Mouse (Mus musculus) stomach, embryonic 14.5 days (tissue): ENCODE data around the gene Gli1. TPM values are rescaled to one million over a fixed set of nuclear protein-coding genes. Genes with fewer than 3 reads are reported as not detected.

ENCODE experiments used
- ATAC-seq: fragments of 200-750 bp; cut with Nextera tagmentation; 2 replicates; pipeline ENCODE4 v1.8.0; 2017; ENCODE audit warnings: low read depth, moderate TSS enrichment; ENCODE audit not compliant: insufficient number of reproducible peaks, insufficient read depth, low FRiP score
- H3K27ac ChIP-seq: fragments of 300-500 bp; sonication (generic); 2 replicates; pipeline ENCODE4 v1.5.1; 2014; ENCODE audit warnings: mild to moderate bottlenecking, low read length, moderate library complexity, mixed read lengths
- H3K27me3 ChIP-seq: fragments of 300-500 bp; sonication (generic); 2 replicates; pipeline ENCODE4 v1.6.1; 2014; ENCODE audit warnings: low read length, control low read depth, mixed read lengths; ENCODE audit not compliant: control insufficient read depth, insufficient read depth
- H3K36me3 ChIP-seq: fragments of 300-500 bp; sonication (generic); 2 replicates; pipeline ENCODE4 v1.6.1; 2014; ENCODE audit warnings: mild to moderate bottlenecking, control low read depth, low read length, moderate library complexity, mixed read lengths; ENCODE audit not compliant: control insufficient read depth, insufficient read depth
- H3K4me1 ChIP-seq: fragments of 300-500 bp; sonication (generic); 2 replicates; pipeline ENCODE4 v1.6.1; 2014; ENCODE audit warnings: low read length, control low read depth, mixed read lengths; ENCODE audit not compliant: control insufficient read depth, insufficient read depth
- H3K4me2 ChIP-seq: fragments of 300-500 bp; sonication (generic); replicated peaks from 2 replicates; pipeline ENCODE4 v1.6.1; 2014; ENCODE audit warnings: low read depth, low read length, control low read depth
- H3K4me3 ChIP-seq: fragments of 300-500 bp; sonication (generic); 2 replicates; pipeline ENCODE4 v1.5.1; 2014; ENCODE audit warnings: low read depth, low read length, control low read depth
- H3K9ac ChIP-seq: fragments of 300-500 bp; sonication (generic); replicated peaks from 2 replicates; pipeline ENCODE4 v1.6.1; 2014; ENCODE audit warnings: low read depth, mild to moderate bottlenecking, control low read depth, low read length, moderate library complexity, mixed read lengths
- H3K9me3 ChIP-seq: fragments of 300-500 bp; sonication (generic); 2 replicates; pipeline ENCODE4 v1.6.1; 2016; ENCODE audit warnings: low read depth, low read length, control low read depth; ENCODE audit not compliant: control insufficient read depth
- WGBS: fragments of 180-500 bp; shearing (Covaris S2); extraction: QIAGEN DNeasy Blood & Tissue Kit; methylation state at CpG from one replicate; pipeline ENCODE4 v1.1.7; 2014; 5-methylcytosine and 5-hydroxymethylcytosine counted together
- polyA plus RNA-seq: library from polyadenylated mRNA; unstranded; fragments of >200 nt; fragmentation: Nextera tagmentation; extraction: Ambion mirVana; gene quantifications from 2 replicates; pipeline ENCODE4 v1.2.1, GENCODE M21; 2014

Gli1 gene
- polyA plus RNA-seq, 1 experiment from 2014 or later = 17.6 TPM

DNA sequence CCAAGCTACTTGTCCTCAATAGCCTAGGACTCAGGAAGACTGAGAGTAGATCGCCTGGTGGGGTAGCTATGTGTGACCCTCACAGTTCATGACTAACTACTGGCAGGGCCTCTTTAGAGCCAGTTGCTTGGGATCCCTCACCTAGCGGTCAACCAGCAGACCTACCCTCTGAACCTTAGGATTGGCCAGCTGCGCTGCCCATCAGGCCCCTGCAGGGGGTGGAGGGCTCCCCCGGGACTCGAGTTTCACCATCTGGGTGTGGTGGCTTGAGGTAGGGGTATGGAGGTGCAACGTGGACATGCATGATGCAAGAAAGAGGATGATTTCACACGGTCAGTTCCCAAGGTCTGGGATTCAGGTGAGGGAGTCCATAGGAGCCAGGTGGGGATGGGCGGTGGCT, 9.9 kb upstream of the Gli1 start:
- Histone ChIP-seq H3K27ac (no peak overlapping the region), H3K4me1 (no peaks in the 10 kb centered on the region), H3K36me3 (no peaks in the 10 kb centered on the region), H3K27me3 (no peaks in the 10 kb centered on the region), H3K9ac (no peak overlapping the region), H3K9me3 (no peaks in the 10 kb centered on the region), H3K4me3 (no peak overlapping the region), H3K4me2 (no peak overlapping the region)
- WGBS = 64% methylated on average over 8 of the region's 8 CpGs
- no peak for ATAC-seq

DNA sequence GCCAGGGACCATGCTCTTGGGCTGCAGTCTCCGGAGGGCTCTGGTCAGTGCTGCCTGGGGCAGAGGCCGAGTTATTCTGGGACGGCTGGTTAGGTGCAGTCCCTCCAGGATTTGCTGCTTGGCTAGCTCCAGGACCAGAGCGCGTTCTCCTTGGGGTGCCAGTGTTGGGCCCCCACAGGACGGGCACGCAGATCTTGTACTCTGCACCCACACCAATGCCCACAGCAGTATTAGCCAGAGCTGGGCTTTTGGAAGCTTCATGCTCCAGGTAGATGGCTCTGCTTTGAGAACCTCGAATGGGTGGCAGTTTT, 9.5 kb upstream of the Gli1 start:
- Histone ChIP-seq H3K4me3 (no peak overlapping the region), H3K27me3 (no peaks in the 10 kb centered on the region), H3K9ac (no peak overlapping the region), H3K36me3 (no peaks in the 10 kb centered on the region), H3K4me1 (no peaks in the 10 kb centered on the region), H3K4me2 (no peak overlapping the region), H3K27ac (no peak overlapping the region), H3K9me3 (no peaks in the 10 kb centered on the region)
- no peak for ATAC-seq
- WGBS = 81% methylated on average over 8 of the region's 8 CpGs

DNA sequence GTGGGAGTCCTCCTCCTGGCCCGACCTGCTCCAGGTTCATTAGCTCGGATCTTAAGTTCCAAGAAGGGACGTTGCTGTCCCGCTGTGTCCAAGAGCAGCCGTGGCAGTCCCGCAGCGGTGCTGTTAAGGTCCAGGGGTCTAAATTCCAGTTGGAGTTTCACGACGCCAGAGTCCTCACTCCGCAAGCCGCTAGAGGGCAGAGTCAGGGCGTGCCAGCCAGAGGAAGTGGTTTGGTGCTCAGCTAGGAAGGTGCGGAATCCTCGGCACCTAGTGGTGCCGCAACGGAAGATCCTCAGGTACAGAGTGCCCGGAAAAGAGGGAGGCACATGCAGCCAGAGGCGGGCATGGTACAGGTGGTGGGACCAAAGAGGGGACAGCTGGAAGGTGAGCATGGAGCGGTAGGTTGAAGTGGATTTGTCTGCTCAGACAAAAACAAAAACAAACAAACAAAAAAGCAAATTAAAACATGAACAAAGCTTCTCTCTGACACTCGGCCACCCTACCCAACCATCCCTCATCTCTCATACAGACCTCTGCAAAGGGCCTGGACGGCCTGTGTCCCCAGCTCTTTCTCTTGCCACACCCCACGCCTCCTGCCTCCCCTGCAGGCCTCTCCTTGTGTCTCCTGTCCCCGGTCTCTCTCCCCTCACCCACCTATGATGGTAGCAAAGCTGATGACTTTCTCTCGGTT, 9.0 kb upstream of the Gli1 start:
- H3K27me3 ChIP-seq = no peaks in the 10 kb centered on the region
- no peaks in the 10 kb centered on the region for H3K4me1 ChIP-seq
- peak overlapping the region; percentile 45 for H3K4me2 ChIP-seq
- H3K36me3 ChIP-seq = no peaks in the 10 kb centered on the region
- H3K27ac ChIP-seq = no peak overlapping the region
- 11% methylated on average over 24 of the region's 24 CpGs for WGBS
- H3K9me3 ChIP-seq = no peaks in the 10 kb centered on the region
- no peak overlapping the region for H3K9ac ChIP-seq
- ATAC-seq = peak; percentile 77; the same call in 1 of the 2 replicates
- no peak overlapping the region for H3K4me3 ChIP-seq

DNA sequence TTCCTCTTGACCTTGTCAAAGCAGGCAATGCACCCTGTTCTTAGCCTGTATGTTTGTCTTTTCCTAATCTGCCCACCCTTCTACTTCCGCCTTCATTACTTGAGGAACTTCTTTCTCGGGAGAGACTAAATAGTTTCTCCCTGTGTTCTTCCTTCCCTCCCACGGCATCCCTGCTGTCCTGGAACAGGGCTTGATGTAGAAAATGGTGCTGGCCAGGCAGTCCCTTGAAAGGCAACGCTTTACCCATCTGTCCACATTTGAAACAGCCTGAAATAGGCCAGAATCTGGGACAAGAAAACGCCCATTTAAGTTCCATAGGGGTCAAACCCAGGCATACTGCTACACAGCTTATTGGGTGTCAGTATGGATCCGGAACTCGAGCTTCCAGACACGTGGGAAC, 8.0 kb upstream of the Gli1 start:
- ATAC-seq = no peak
- no peaks in the 10 kb centered on the region for H3K9me3 ChIP-seq
- WGBS = 76% methylated on average over 8 of the region's 8 CpGs
- no peaks in the 10 kb centered on the region for H3K4me1 ChIP-seq
- no peak overlapping the region for H3K4me2 ChIP-seq
- no peak overlapping the region for H3K4me3 ChIP-seq
- H3K27me3 ChIP-seq = no peaks in the 10 kb centered on the region
- H3K27ac ChIP-seq = no peak overlapping the region
- H3K36me3 ChIP-seq = no peaks in the 10 kb centered on the region
- H3K9ac ChIP-seq = no peak overlapping the region

- no peaks in the 10 kb centered on the region for H3K27me3 ChIP-seq
- H3K4me1 ChIP-seq = no peaks in the 10 kb centered on the region
- WGBS = 75% methylated on average over 4 of the region's 4 CpGs
- no peak for ATAC-seq
- no peak overlapping the region for H3K4me2 ChIP-seq
- H3K4me3 ChIP-seq = no peak overlapping the region
- no peaks in the 10 kb centered on the region for H3K36me3 ChIP-seq
- no peak overlapping the region for H3K9ac ChIP-seq
- no peak overlapping the region for H3K27ac ChIP-seq
- H3K9me3 ChIP-seq = no peaks in the 10 kb centered on the region
Observed at GRCm38 (mm10) chr10:127348957-127349356, 7.2 kb upstream of the Gli1 start.

DNA sequence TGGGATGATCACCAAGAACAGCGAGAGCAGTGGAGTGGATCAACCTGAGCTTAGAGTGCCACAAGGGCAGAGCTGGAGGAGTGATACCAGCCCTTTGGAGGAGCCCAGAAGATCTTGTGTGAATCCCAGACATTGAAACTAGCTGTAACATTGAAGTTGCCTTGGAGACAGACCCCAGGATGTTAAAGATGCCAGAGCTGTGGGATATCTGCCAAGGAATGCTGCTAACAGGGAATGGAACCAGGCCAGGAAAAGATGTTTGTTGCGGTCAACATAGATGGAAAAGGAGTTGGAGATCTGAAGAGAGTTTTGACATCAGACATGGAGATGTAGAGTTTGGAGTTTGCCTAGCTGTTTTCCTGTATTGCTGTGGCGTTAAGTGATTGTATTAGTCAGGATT, 4.4 kb upstream of the Gli1 start:
- ATAC-seq = no peak
- Histone ChIP-seq H3K9me3 (no peaks in the 10 kb centered on the region), H3K27ac (no peak overlapping the region), H3K4me1 (no peaks in the 10 kb centered on the region), H3K4me3 (no peak overlapping the region), H3K36me3 (no peaks in the 10 kb centered on the region), H3K27me3 (no peaks in the 10 kb centered on the region), H3K9ac (no peak overlapping the region), H3K4me2 (no peak overlapping the region)
- WGBS = 83% methylated on average over 3 of the region's 3 CpGs

DNA sequence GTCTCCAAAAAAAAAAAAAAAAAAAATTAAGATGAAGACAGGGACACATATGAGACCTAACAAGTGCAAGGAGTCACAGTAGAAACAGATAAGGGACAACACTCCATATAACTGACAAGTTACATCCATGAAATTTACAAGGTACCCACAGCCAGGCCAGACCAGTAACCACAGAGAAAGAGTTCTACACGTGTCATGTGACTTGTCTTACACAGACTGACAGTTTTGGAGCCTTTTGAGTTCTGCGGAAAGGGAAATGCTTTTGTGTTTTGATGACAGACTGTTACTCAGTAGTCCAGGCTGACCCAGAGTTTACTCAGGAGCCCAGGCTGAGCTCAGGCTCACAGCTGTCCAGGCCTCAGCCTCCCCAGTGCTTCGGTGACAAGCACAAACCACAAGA, 1.3 kb upstream of the Gli1 start:
- no peaks in the 10 kb centered on the region for H3K9me3 ChIP-seq
- ATAC-seq = no peak
- no peak overlapping the region for H3K4me3 ChIP-seq
- no peak overlapping the region for H3K27ac ChIP-seq
- H3K27me3 ChIP-seq = no peaks in the 10 kb centered on the region
- WGBS = 66% methylated on average over 3 of the region's 3 CpGs
- H3K36me3 ChIP-seq = peaks cover under 1% of the 10 kb centered on the region; the same call in 1 of the 2 replicates
- 0 out of 2 replicates have a peak, but pooled peaks cover 6% of the 10 kb centered on the region for H3K4me1 ChIP-seq
- H3K9ac ChIP-seq = no peak overlapping the region
- no peak overlapping the region for H3K4me2 ChIP-seq

GRCm38 (mm10) chr10:127341360-127341690, 449 bp downstream of the Gli1 start:
- no peaks in the 10 kb centered on the region for H3K27me3 ChIP-seq
- WGBS = 4% methylated on average over 4 of the region's 11 CpGs
- 0 out of 2 replicates have a peak, but pooled peaks cover 6% of the 10 kb centered on the region for H3K4me1 ChIP-seq
- ATAC-seq = no peak
- H3K36me3 ChIP-seq = peaks cover 9% of the 10 kb centered on the region; the same call in 1 of the 2 replicates
- H3K4me3 ChIP-seq = peak overlapping the region; percentile 57
- H3K9me3 ChIP-seq = no peaks in the 10 kb centered on the region
- H3K9ac ChIP-seq = peak overlapping the region; percentile 57
- H3K4me2 ChIP-seq = peak overlapping the region; percentile 92
- peak overlapping the region; percentile 97 for H3K27ac ChIP-seq
